In genomic region chr9:15786192-15786591, GRCm38 (mm10) we compare ENCODE assay signal across 21 mouse cellular contexts.
DNase-seq lines count a peak whose midpoint lies in the region; ATAC-seq and TF ChIP-seq lines count a peak whose summit lies in the region.
"Had no signal": no experiment of that assay in that cellular context is flagged by ENCODE, and none has a peak within 500 bp of the region (broad histone marks: within the 10 kb centered on the region; RNA-seq: fewer than 3 reads in every experiment).

No protein-coding gene starts in this region.

- H3K36me3 ChIP-seq in intestine, embryonic 15.5 days: no peaks in the 10 kb centered on the region
- no peaks in the 10 kb centered on the region for H3K36me3 ChIP-seq in intestine, postnatal 0 days (ENCODE audit: control insufficient read depth, insufficient read depth)
- no peaks in the 10 kb centered on the region for H3K36me3 ChIP-seq in limb, embryonic 11.5 days (ENCODE audit: control insufficient read depth, insufficient read depth, low read length)
- H3K36me3 ChIP-seq in limb, embryonic 10.5 days: no peaks in the 10 kb centered on the region
- no peaks in the 10 kb centered on the region for H3K36me3 ChIP-seq in G1E (replicated peaks)
- H3K36me3 ChIP-seq: embryonic facial prominence, embryonic 10.5 days; heart, embryonic 13.5 days; hindbrain, embryonic 15.5 days had no signal

- no peak overlapping the region for H3K9ac ChIP-seq in intestine, embryonic 15.5 days
- no peak overlapping the region for H3K9ac ChIP-seq in intestine, postnatal 0 days (ENCODE audit: low read depth, low read length)
- H3K9ac ChIP-seq in limb, embryonic 11.5 days (ENCODE audit: low read length): no peak overlapping the region
- H3K9ac ChIP-seq: forebrain, embryonic 13.5 days; forebrain, postnatal 0 days; heart, embryonic 13.5 days; hindbrain, embryonic 15.5 days had no signal

- no peak overlapping the region for H3K4me2 ChIP-seq in intestine, embryonic 15.5 days (replicated peaks)
- no peak overlapping the region for H3K4me2 ChIP-seq in intestine, postnatal 0 days (replicated peaks; ENCODE audit: low read depth)
- no peak overlapping the region for H3K4me2 ChIP-seq in limb, embryonic 11.5 days (ENCODE audit: low read depth, severe bottlenecking)
- H3K4me2 ChIP-seq: forebrain, embryonic 13.5 days; heart, embryonic 13.5 days; hindbrain, embryonic 15.5 days had no signal

- no peak for TF ChIP-seq CTCF in intestine, postnatal 0 days (IDR thresholded peaks at IDR 0.05; ENCODE audit: low read depth)
- no peak for TF ChIP-seq CTCF in G1E (IDR thresholded peaks at IDR 0.05; ENCODE audit: low read depth, low read length)

- H3K4me3 ChIP-seq in intestine, embryonic 15.5 days (replicated peaks): no peak overlapping the region
- no peak overlapping the region for H3K4me3 ChIP-seq in intestine, postnatal 0 days (ENCODE audit: low read depth, low read length)
- H3K4me3 ChIP-seq in limb, embryonic 11.5 days (ENCODE audit: low read depth, low read length): no peak overlapping the region
- no peak overlapping the region for H3K4me3 ChIP-seq in limb, embryonic 10.5 days
- no peak overlapping the region for H3K4me3 ChIP-seq in G1E (ENCODE audit: low read depth, low read length)
- H3K4me3 ChIP-seq: embryonic facial prominence, embryonic 10.5 days; forebrain, embryonic 13.5 days; heart, embryonic 13.5 days; hindbrain, embryonic 15.5 days had no signal

- H3K27me3 ChIP-seq in intestine, embryonic 15.5 days (replicated peaks): no peaks in the 10 kb centered on the region
- no peaks in the 10 kb centered on the region for H3K27me3 ChIP-seq in intestine, postnatal 0 days (replicated peaks; ENCODE audit: control insufficient read depth, insufficient read depth, low read length)
- no peaks in the 10 kb centered on the region for H3K27me3 ChIP-seq in limb, embryonic 11.5 days (ENCODE audit: control insufficient read depth, insufficient read depth, low read length)
- H3K27me3 ChIP-seq in limb, embryonic 10.5 days (ENCODE audit: low read depth, poor library complexity, severe bottlenecking): no peaks in the 10 kb centered on the region
- no peaks in the 10 kb centered on the region for H3K27me3 ChIP-seq in G1E (ENCODE audit: insufficient read depth, low read length)
- H3K27me3 ChIP-seq: forebrain, embryonic 13.5 days; heart, embryonic 13.5 days; hindbrain, embryonic 15.5 days; Patski had no signal

- peak; percentile 11 to 43 for DNase-seq in adrenal gland, adult (ENCODE audit: inconsistent age in 2 of 2, low spot score in 1 of 2)
- DNase-seq in adrenal gland, postnatal 25 days: no peak
- DNase-seq in limb, embryonic 11.5 days (ENCODE audit: low spot score): peak; percentile 12
- DNase-seq in limb, embryonic 10.5 days (ENCODE audit: low spot score): no peak
- DNase-seq in G1E (ENCODE audit: low spot score): peak; percentile 29
- DNase-seq: B cell, adult 2 months; cerebellum, adult 2 months; cerebellum, postnatal 10 days; forebrain, postnatal 0 days; gastrocnemius, postnatal 14 days; heart, postnatal 36 days had no signal

- 58% methylated on average over 3 of the region's 3 CpGs for WGBS in intestine, embryonic 15.5 days
- 46% methylated on average over 3 of the region's 3 CpGs for WGBS in intestine, postnatal 0 days
- 53% methylated on average over 3 of the region's 3 CpGs for WGBS in limb, embryonic 11.5 days
- WGBS in limb, embryonic 10.5 days: 51% methylated on average over 3 of the region's 3 CpGs

- no peaks in the 10 kb centered on the region for H3K4me1 ChIP-seq in intestine, embryonic 15.5 days (replicated peaks)
- H3K4me1 ChIP-seq in intestine, postnatal 0 days (replicated peaks; ENCODE audit: control insufficient read depth, insufficient read depth, low read length): no peaks in the 10 kb centered on the region
- no peaks in the 10 kb centered on the region for H3K4me1 ChIP-seq in limb, embryonic 11.5 days (ENCODE audit: control insufficient read depth, insufficient read depth, low read length)
- no peaks in the 10 kb centered on the region for H3K4me1 ChIP-seq in limb, embryonic 10.5 days
- peaks cover 44% of the 10 kb centered on the region for H3K4me1 ChIP-seq in G1E (ENCODE audit: insufficient read depth, low read depth, low read length)
- H3K4me1 ChIP-seq: embryonic facial prominence, embryonic 10.5 days; heart, embryonic 13.5 days; hindbrain, embryonic 15.5 days had no signal

- no peak overlapping the region for H3K27ac ChIP-seq in intestine, embryonic 15.5 days
- no peak overlapping the region for H3K27ac ChIP-seq in intestine, postnatal 0 days (ENCODE audit: low read depth, low read length)
- no peak overlapping the region for H3K27ac ChIP-seq in limb, embryonic 11.5 days (replicated peaks; ENCODE audit: low read depth, low read length)
- no peak overlapping the region for H3K27ac ChIP-seq in limb, embryonic 10.5 days
- H3K27ac ChIP-seq: embryonic facial prominence, embryonic 10.5 days; forebrain, embryonic 13.5 days; heart, embryonic 13.5 days; hindbrain, embryonic 15.5 days had no signal

- 0 out of 2 replicates have a peak, but pooled peaks have one; percentile 23 for ATAC-seq in intestine, embryonic 15.5 days
- ATAC-seq in intestine, postnatal 0 days: no peak
- ATAC-seq in limb, embryonic 11.5 days (ENCODE audit: insufficient number of reproducible peaks, low FRiP score, low TSS enrichment, low read depth): no peak
- peak; percentile 81 for ATAC-seq in G1E (ENCODE audit: extremely low read depth, insufficient number of reproducible peaks, low FRiP score, poor library complexity, severe bottlenecking)
- no peak for ATAC-seq in megakaryocyte-erythroid progenitor cell, adult 5-6 weeks (replicated peaks; ENCODE audit: low FRiP score, low TSS enrichment, poor library complexity, severe bottlenecking)
- ATAC-seq: activated CD4-positive, CD25-positive, alpha-beta regulatory T cell, adult 4 months; CD4-positive, CD25-positive, alpha-beta regulatory T cell, adult 4 months; forebrain, embryonic 13.5 days; forebrain, postnatal 0 days; Patski had no signal

- H3K9me3 ChIP-seq in intestine, embryonic 15.5 days: no peaks in the 10 kb centered on the region
- no peaks in the 10 kb centered on the region for H3K9me3 ChIP-seq in intestine, postnatal 0 days (ENCODE audit: control insufficient read depth)
- no peaks in the 10 kb centered on the region for H3K9me3 ChIP-seq in limb, embryonic 11.5 days (ENCODE audit: control insufficient read depth, low read length)
- H3K9me3 ChIP-seq in limb, embryonic 10.5 days (replicated peaks): no peaks in the 10 kb centered on the region
- H3K9me3 ChIP-seq in G1E (replicated peaks): no peaks in the 10 kb centered on the region
- H3K9me3 ChIP-seq: embryonic facial prominence, embryonic 10.5 days; forebrain, embryonic 13.5 days; heart, embryonic 13.5 days; hindbrain, embryonic 15.5 days had no signal

Comparison
In these comparisons a context has a peak if more than half of its experiments do, and no peak if none do; other contexts are left out.
1. DNase-seq: peak in adrenal gland, adult (2 of 2), limb, embryonic 11.5 days (single experiment) and G1E (single experiment); none in adrenal gland, postnatal 25 days (single experiment) and limb, embryonic 10.5 days (single experiment).
2. ATAC-seq: peak in intestine, embryonic 15.5 days (single experiment) and G1E (single experiment); none in intestine, postnatal 0 days (single experiment), limb, embryonic 11.5 days (single experiment) and megakaryocyte-erythroid progenitor cell, adult 5-6 weeks (single experiment).